Mouse (Mus musculus): ENCODE measurements around the gene Prss33.
"Not testable (repeated sequence)": the region's sequence is repeated elsewhere in the genome, so short reads cannot be mapped to it uniquely, and the experiment has no call there.

The Prss33 gene

GRCm38 (mm10) chr17:23836006-23836575 lies at the start of gene Prss33:
Gene Prss33 (minus strand): TSS chr17:23836056.
- DNase-seq (ENCODE audit: low spot score): no peak

GRCm38 (mm10) chr17:23880576-23880975 lies 44.7 kb upstream of the Prss33 start, which contains the start of the genes Dcpp1 and Dcpp2:
Gene Dcpp1 (plus strand): TSS chr17:23880876.
Gene Dcpp2 (plus strand): TSS chr17:23880880.
- DNase-seq (ENCODE audit: low spot score): not testable (repeated sequence)

GRCm38 (mm10) chr17:23877166-23877565 lies 41.3 kb upstream of the Prss33 start:
- DNase-seq (ENCODE audit: low spot score): no peak

GRCm38 (mm10) chr17:23876741-23877140 lies 40.9 kb upstream of the Prss33 start:
- no peak for DNase-seq (ENCODE audit: low spot score)

- peak; percentile 49 for DNase-seq (ENCODE audit: low spot score)
Measured at GRCm38 (mm10) chr17:23873884-23874856, 38.3 kb upstream of the Prss33 start.

- no peak for DNase-seq (ENCODE audit: low spot score)
Measured at GRCm38 (mm10) chr17:23868513-23868912, 32.7 kb upstream of the Prss33 start.

- DNase-seq (ENCODE audit: low spot score): no peak
Measured at GRCm38 (mm10) chr17:23867756-23868155, 31.9 kb upstream of the Prss33 start, which contains the start of gene Prss21. Gene Prss21 (plus strand): TSS chr17:23868056.

GRCm38 (mm10) chr17:23862926-23863325 lies 27.1 kb upstream of the Prss33 start:
- DNase-seq (ENCODE audit: low spot score): no peak

GRCm38 (mm10) chr17:23857913-23858312 lies 22.1 kb upstream of the Prss33 start:
- no peak for DNase-seq (ENCODE audit: low spot score)

- peak; percentile 42 for DNase-seq (ENCODE audit: low spot score)
Measured at GRCm38 (mm10) chr17:23857193-23857592, 21.3 kb upstream of the Prss33 start.

- DNase-seq (ENCODE audit: low spot score): no peak
Measured at GRCm38 (mm10) chr17:23854229-23854765, 18.4 kb upstream of the Prss33 start.

GRCm38 (mm10) chr17:23853292-23853691 lies 17.4 kb upstream of the Prss33 start:
- DNase-seq (ENCODE audit: low spot score): peak; percentile 44

GRCm38 (mm10) chr17:23850853-23851749 lies 15.2 kb upstream of the Prss33 start:
- DNase-seq (ENCODE audit: low spot score): peak; percentile 69

- DNase-seq (ENCODE audit: low spot score): no peak
Measured at GRCm38 (mm10) chr17:23850028-23850427, 14.2 kb upstream of the Prss33 start.

GRCm38 (mm10) chr17:23843812-23844273 lies 8.0 kb upstream of the Prss33 start, which contains the start of the genes Prss32 and Prss41:
Gene Prss32 (plus strand): TSS chr17:23843855.
Gene Prss41 (minus strand): TSS chr17:23844172.
- DNase-seq (ENCODE audit: low spot score): peak; percentile 42

- no peak for DNase-seq (ENCODE audit: low spot score)
Measured at GRCm38 (mm10) chr17:23843141-23843811, 7.4 kb upstream of the Prss33 start.

GRCm38 (mm10) chr17:23841145-23841544 lies 5.3 kb upstream of the Prss33 start:
- peak; percentile 40 for DNase-seq (ENCODE audit: low spot score)

GRCm38 (mm10) chr17:23831201-23831600 lies 4.7 kb downstream of the Prss33 start:
- DNase-seq (ENCODE audit: low spot score): no peak

GRCm38 (mm10) chr17:23829064-23829619 lies 6.7 kb downstream of the Prss33 start, which contains the start of gene Elob:
Gene Elob (minus strand): TSS chr17:23829136.
- DNase-seq (ENCODE audit: low spot score): peak; percentile 69

GRCm38 (mm10) chr17:23828271-23829001 lies 7.4 kb downstream of the Prss33 start:
- DNase-seq (ENCODE audit: low spot score): peak; percentile 47

Data from urinary bladder, postnatal 25 days (tissue).